Mouse (Mus musculus) left cerebral cortex, postnatal 25 days (tissue): ENCODE data around the gene Cers4. TPM values are rescaled to one million over a fixed set of nuclear protein-coding genes. Genes with fewer than 3 reads are reported as not detected.
A peak's percentile ranks its signal among the peaks of the same experiment; 100 is the strongest.

Source experiments
- DNase-seq, 2 experiments: peaks; one replicate each; pipeline ENCODE4 v3.0.0; 2022; ENCODE audit warnings: low spot score in 2 of 2, mixed read lengths in 1 of 2
- intact Hi-C: fragments of 180-260 bp; cut with DNase I; formaldehyde crosslinking; loops from one replicate; pipeline ENCODE4 v1.15.1; 2025
- total RNA-seq, 2 experiments: library from RNA; stranded (reverse); gene quantifications; 2 replicates each; pipeline ENCODE4 v1.2.3; 2021

Cers4 gene
- 10 to 100 TPM; 44.6 to 50.3 TPM for total RNA-seq

DNA sequence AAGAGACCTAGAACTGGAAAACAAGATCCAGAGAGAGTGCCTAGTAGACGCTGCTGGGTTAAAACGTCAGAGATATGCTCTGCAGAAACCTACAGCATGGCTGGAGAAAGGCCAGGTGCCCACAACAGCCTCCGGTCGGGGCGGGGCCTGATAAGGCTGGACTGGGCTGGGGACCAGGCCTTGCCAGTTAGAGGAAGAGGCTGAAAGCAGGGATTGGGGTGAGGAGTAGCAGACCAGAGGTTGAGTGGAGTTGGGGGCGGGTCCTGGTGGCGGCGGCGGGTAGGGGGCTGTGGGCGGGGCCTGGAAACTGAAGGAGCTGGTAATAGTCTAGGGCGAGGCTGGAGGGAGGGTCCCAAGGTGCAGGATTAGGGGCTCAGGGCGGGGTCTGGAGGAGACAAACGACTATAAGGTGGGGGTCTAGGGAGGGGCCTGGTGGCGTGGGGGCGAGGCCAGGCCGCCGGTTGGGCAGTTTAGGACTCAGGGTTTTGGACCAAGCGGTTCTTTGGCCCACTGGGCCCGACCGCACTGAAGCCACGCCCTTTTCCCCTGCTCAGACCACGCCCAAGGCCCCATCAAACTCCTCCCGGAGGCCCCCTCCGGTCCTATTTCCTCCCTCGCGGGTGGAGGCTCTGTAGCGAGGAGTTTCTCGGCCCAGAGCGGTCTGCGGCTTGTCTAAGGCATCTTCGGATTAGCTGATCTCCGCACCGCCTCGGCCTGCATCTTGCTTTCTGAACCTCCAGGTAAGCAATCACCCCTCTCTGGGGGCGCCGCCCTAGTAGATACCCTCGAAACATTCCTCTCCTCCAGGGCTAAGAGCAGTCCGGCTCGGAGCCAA lies at the start of gene Cers4:
TSS of gene Cers4 (plus strand) at position 176 of the 835 bp plus-strand sequence.
- intact Hi-C loops: loop anchor here (2.0 to 10.0 kb wide), 2 partner anchors 80 to 328 kb away; partner anchors contain the start of gene Evi5l
- peak; percentile 77 to 90 for DNase-seq

DNA sequence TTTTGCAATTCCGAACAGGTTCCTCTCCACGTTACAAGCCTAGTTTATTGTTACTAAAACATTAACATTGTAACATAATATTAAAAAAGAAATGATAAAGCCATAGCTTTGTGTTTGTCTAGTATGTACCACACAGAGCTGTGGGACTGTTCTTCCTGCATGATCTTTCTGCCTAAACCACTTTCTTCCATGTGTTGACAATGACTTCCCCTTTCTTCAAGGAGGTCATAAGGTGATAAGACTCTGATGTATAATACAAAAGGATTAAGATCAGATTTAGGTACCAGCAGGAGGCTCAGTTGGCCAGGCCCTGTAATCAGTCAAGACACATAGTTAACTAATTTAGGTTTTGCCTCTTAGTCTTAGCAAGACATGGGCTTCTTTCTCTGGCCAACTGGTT lies 34.7 kb upstream of the Cers4 start:
- no peak for DNase-seq
- intact Hi-C loops: no loop called here

DNA sequence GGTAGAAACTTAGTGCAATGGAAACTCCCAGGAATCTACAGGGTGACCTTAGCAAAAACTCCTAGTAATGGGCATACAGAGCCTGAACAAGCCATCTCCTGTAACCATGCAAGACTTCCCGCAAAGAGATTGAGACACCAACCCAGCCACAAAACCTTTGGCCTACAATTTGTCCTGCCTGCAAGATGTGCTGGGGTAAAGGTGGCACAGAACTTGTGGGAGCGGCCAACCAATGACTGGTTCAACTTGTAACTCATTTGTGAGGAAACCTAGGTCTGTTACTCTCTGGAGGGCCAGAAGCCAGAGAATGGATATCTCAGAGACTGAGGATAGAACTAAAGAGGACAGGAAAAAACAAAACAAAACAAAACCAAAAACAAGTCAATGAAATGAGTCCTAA lies 29.8 kb upstream of the Cers4 start:
- DNase-seq: no peak
- intact Hi-C loops: no loop called here

DNA sequence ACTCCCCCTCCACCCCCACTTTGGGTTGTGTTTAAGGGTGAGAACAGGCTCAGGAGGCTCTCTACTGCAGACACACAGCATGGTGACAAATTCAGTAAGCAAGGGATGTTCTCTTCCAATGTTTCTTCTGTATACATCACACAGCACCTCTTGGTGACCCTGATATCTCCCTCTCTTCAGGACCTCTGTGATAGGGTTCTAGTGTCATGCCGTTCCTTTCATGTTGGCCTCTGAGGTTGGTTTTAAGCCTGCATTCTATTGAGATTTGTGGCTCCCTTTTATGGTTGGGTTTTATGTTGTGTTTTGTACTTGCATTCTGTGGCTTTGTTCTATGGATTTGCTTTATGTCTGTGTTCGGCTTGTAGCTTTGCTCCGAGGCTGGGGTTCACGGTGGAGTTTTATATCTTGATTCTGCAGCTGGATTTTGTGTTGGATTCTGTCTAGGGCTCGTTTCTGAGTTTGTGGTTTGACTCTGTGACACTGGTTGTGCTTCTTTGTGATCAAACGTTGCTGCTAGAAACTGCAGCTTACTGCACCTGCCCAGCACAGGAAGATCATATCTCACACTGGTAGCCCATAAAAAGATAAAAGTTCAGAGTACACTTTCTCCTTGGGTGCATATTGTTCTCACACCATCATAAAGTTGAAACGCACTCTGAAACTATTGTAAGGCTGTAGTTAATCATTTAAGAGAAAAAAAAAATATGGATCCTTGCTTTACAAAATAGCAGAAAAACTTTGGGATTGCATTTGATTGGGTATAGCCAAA lies 18.2 kb upstream of the Cers4 start:
- no peak for DNase-seq
- intact Hi-C loops: no loop called here

DNA sequence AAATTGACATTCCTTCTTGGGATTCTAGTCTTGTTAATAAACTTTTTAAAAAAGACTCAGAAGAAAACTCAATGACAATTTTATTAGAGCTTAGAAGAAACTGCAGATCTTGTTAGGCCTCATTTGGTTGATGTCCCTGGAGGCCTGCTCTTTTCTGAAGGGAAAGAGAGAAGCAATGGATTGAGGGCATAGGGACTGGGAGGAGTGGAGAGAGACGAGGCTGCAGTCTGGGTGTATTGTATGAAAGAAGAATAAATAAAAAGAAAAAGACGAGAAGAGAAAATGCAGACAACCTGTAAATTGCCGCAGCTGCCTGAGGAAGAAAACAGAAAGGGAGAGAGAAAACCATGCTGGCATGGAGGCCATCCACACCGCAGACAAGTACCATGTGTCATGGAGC lies 11.7 kb upstream of the Cers4 start:
- intact Hi-C loops: no loop called here
- DNase-seq: no peak

DNA sequence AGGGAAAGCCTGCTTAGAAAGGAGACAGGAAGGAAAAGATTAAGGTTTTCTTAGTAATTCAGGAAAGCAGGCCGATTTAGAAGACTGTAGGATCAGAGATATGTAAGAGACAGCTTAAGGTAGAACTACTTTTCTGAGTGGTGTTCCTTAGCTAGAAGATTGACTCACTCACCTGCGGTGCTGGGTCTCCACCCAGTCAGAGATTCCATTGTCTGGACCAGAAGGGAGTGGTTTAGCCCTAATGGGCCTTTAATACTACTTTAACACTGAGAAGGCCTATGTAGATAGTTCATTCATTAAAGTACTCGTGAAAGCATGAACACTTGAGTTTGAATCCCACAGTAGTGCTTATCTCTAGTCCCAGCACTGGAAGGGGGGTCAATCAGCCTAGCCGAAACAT lies 11.2 kb upstream of the Cers4 start:
- intact Hi-C loops: no loop called here
- DNase-seq: no peak

DNA sequence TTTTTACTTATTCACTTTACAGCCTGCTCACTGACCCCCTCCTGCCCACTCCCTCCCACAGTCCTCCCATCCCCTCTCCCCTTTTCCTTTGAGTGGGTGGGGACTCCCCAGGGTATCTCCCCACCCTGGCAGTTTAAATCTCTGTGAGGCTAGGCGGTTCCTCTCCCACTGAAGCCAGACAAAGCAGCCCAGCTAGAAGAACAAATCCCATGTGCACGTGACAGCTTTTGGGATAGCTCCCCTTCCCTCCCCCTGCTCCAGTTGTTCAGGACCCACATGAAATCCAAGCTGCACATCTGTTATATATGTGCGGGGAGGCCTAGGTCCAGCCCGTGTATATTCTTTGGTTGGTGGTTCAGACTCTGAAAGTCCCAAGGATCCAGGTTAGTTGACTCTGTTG lies 10.3 kb upstream of the Cers4 start:
- DNase-seq: no peak
- intact Hi-C loops: no loop called here

DNA sequence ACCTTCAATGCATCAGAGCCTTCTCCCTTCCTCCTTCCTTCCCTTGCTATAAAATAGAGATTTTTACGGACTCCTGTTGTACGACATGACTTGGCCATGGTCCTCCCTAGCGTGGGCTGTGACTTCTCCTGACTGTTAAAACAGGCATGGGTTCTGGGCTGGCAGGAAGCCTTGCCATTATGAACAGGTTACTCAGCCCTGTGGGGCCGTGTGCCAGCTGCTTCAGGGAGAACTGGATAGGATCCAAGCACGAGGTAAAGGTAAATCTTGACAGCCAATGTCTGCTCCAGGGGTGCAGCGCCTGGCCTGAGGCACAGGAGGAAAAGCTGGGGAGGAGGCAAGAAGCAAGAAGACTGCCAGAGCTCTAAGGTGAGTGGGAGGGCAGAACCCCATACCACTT lies 9.5 kb upstream of the Cers4 start:
- intact Hi-C loops: no loop called here
- no peak for DNase-seq

DNA sequence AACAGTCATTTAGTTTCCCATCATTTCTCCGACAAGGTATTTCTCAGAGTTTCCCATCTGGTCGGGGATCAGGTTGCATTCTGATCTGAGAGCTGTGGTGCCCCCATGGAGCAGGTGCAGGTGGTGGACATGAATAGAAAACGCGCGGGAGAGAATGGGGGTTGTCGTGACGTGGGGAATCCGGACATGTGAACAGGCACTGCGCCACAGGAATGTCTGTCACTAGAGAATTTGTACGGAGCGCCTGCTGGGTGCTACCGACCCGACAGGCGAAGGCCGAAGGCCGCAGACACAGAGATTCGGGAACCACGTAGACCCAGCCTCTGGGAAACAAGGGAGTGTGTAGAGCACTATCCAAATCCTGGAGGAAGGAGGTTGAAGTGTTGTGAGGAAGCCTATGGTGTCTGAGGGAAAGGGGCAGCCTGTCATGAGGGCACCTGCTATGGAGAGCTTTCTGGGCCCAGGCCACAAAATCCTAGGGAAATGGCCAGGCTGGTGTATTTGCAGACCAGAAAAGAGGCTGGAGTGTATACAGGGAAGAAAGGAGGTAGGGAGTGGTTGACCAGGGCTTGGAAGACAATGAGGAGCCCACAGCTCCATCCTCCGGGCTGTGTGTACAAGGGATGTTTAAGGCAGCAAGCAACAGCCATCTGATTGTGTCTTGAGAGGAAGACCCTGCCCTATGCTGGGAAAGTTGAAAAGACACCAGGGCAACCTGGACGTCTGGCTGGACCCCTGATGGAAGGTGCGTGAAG lies 1.0 kb downstream of the Cers4 start:
- DNase-seq: peak; percentile 72 to 89
- intact Hi-C loops: loop anchor here (2.0 to 10.0 kb wide), 2 partner anchors 81 to 329 kb away; partner anchors contain the start of gene Evi5l

DNA sequence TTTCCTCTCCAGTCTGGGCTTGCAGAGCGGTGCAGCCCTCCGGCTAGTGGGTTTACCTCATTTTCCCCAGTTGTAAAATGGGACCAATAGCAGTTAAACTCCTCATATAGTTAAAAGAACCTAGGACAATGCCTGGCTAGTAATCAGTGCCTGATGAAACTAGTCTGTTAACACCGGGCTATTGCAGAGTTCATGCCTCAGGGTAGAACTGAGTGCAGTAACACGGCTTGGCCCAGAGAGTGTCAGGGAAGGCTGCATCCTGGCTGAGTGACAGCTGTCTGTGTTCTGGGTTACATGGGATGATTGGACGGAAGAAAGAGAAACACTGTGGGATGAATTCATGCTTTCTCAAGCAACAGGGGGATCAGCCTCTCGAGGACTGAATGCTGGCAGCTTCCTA lies 3.1 kb downstream of the Cers4 start:
- no peak for DNase-seq
- intact Hi-C loops: loop anchor here (10.0 kb wide), 1 partner anchor 331 kb away; the partner anchor contains the start of gene Evi5l

DNA sequence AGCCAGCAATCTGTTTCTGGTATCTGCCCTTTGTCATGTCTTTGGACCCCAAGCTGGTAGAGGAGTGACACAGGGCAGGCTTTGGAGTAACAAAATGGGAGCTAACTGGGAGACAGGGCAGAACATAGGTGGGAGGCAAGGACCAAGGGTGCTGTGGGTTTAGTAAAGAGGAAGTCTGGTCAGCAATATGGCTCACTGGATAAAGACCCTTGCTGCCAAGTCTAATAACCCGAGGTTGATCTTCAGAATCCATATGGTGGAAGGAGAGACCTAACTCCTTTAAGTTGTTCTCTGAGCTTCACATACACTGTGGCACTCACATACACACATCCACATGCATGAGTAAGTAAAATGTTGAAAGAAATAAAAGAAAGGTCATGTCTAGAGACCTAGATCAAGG lies 4.8 kb downstream of the Cers4 start:
- no peak for DNase-seq
- intact Hi-C loops: loop anchor here (10.0 kb wide), 1 partner anchor 333 kb away; the partner anchor contains the start of gene Evi5l

DNA sequence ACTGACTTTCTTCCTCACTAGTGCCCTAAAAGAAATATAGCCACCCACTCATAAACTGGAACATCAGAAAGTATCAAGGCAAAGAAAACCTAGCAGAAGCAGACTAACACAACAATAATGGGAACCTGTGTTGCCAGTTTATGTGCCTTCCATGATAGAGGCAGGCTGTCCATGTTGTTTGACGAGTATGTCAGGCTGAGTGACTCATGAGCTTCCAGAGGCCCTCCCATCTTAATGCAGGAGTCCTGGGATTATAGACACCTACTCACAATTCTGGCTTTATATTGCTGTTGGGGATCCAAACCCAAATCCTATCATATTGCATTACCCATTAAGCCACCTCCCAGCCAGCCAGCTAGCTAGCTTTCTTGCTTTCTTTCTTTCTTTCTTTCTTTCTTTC lies 12.5 kb downstream of the Cers4 start:
- DNase-seq: no peak
- intact Hi-C loops: no loop called here

DNA sequence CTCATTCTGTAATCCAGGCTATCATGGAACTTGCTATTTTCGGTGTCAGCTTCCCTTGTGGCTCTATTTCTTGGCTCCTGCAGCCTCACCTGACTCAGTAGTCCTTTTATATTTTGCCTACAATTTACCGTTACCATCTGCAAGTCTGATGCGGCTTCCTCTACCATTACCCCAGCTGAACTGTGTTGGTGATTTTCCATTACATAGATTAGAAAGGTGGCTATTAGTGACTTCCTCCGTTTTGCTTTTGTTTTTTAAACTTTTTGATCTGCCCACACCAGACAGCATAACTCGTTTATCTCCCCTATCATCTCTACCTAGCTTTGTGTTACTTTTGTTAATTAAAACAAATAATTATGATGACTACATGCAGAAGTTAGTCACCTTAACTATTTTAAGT lies 14.7 kb downstream of the Cers4 start:
- intact Hi-C loops: no loop called here
- DNase-seq: no peak

DNA sequence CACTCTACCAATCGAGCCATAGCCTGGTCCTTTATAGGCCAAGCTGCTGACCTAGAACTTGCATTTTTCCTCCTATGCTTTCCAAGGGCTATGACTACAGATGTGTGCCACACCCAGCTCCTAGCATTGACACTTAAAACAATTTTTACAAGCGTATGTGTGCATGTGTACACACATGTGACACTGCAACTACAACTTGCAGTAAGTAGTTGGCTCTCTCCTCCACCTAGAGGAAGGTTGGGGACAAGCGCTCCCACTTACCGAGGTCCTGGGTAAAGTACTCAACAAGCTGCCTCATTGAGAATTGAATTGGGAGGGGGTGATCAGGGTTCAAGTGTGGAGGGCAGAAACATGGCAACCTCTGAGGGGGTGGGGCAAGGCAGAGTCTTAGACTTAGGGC lies 18.0 kb downstream of the Cers4 start:
- intact Hi-C loops: loop anchor here (5.0 kb wide), 1 partner anchor 99 kb away; no protein-coding TSS in a partner anchor

DNA sequence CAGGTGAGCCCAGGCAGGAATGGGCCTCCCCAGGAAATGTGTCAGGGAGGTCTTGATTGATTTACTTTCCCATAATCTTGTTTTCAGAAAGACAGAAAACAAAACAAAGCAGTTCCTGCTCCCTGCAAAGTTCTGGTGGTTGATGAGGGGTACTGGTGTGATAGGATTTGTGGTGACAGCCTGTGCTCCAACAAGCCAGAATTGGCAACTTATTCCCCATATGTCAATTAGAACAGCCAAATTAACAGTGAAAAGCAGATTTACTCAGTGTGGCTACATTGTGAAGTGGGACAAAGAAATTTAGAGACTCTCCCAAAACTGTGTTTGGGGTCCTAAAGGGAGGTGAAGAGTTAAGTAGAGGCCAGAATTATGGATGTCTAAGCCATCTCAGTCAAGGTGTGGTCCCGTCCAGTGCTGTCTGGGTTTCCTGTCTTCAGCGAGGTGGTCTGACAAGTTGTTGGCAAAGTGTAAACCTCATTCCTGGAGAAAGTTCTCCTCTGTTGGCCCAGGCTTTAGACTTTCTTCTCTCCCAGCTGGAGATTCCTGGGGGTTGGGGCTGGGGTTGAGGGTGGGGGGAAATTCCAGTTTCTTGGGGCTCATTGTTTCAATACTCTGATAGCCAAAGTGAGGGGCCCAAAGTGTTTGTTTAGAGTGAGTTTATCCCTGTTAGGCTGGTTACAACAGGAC lies 18.7 kb downstream of the Cers4 start:
- DNase-seq: no peak
- intact Hi-C loops: loop anchor here (5.0 kb wide), 1 partner anchor 99 kb away; no protein-coding TSS in a partner anchor

More for the DNA sequence above, 18.0 kb downstream of the Cers4 start:
- DNase-seq: no peak

DNA sequence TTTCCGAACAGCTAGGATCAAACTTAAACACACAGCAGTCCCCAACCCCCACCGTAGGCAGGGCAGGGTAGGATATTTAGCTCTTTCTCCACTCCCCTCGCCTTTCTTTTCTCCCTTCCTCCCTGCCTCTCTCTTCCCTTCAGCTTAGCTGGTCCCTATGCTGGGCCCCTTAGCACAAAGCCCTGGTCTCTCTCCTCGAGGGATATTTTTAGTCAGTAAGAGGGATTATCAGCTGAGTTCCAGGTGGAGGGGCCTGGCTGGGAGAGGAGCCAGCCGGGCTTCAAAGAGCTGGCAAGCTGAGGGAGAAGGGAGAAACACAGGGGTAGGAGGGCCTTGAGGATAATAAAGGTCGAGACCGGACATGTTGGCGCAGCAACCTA lies 19.3 kb downstream of the Cers4 start:
- intact Hi-C loops: loop anchor here (5.0 kb wide), 1 partner anchor 100 kb away; no protein-coding TSS in a partner anchor
- DNase-seq: no peak

DNA sequence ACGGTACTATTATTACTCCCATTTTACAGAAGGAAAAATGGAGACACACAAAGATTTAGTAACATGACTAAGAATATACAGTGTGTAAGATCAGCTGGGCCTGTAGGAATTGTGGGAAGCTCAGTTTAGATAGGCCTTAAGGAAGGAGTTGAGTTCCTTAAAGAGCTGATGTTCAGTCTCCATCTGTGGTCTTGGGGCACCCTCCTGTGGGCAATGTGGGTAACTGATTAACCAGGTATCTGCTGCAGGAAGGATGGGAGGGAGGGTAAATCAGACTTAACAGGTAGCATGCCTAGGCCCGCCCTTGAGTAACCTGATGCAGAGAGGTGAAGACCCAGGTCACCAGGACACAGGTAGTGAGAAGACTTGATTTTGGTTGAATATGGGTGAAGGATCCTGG lies 23.3 kb downstream of the Cers4 start:
- DNase-seq: peak; percentile 28 to 53
- intact Hi-C loops: no loop called here

DNA sequence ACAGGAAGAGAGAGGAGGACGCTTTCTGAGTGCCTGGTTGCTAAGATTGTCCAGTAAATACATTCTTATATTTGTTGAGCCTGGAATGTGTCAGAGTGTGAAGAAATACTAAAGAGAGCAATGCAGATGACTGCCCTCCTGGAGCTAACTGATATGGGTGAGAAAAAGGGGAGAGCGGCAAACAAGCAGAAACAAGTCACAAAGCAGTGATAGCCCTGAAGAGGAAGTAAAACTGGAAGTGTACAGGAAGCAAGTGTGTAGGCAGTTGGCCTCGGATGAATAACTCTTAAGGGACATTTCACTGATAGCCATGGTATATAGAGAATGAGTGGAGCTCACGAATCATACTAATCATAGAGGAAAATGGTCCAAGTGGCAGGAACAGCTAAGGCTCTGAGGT lies 28.6 kb downstream of the Cers4 start:
- intact Hi-C loops: no loop called here
- DNase-seq: no peak

DNA sequence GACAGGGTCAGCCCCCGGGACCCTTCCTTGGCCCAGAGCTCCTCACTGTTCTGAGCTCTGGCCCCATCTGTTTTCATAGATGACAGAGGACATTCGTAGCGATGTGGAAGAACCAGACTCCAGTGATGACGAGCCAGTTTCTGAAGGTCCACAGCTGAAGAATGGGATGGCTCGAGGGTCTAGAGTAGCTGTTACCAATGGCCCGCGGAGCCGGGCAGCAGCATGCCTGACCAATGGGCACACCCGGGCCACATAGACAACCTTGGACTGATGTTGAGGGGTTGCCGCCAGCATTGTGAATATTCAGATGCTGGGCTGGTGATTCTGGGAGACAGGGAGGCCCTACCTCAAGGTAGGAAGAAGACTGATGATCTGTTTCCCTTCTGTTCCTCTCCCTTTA lies 30.7 kb downstream of the Cers4 start:
- intact Hi-C loops: no loop called here
- DNase-seq: no peak
